Mouse (Mus musculus): Measurements from ENCODE around the gene Gatad2b.

GRCm38 (mm10) chr3:90248746-90249100, 44.3 kb upstream of the Gatad2b start:
- TF ChIP-seq ZC3H11A (IDR thresholded peaks at IDR 0.05; ENCODE audit: low read depth, low read length): no peak
- no peak for TF ChIP-seq CTCF (conservative IDR thresholded peaks at IDR 0.05 in 1 of 2, IDR thresholded peaks at IDR 0.05 in 1 of 2; ENCODE audit: low read depth in 2 of 2, low read length in 2 of 2)
- TF ChIP-seq POLR2A (IDR thresholded peaks at IDR 0.05; ENCODE audit: low read depth, low read length): no peak
- no peak for TF ChIP-seq JUND (conservative IDR thresholded peaks at IDR 0.05; ENCODE audit: low read depth, low read length)
